Mouse (Mus musculus): ENCODE data around the gene Dtx2.
A peak's percentile ranks its signal among the peaks of the same experiment; 100 is the strongest.

DNA sequence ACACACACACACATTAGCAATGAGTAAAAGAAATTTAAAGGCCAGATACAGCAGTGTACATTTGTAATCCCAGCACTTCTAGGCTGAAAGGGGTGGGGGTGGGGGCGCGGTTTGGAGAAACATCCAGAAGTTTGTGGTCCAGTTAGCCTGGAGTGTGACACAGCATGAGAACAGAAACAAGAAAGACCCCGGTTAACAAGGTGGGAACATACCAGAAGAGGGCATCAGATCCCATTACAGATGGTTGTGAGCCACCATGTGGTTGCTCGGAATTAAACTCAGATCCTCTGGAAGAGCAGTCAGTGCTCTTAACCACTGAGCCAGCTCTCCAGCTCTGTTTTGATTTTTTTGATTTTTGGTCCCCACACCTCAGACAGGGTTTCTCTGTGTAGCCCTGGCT, 61.5 kb downstream of the Dtx2 start:
- peak in 1 of 2 experiments; percentile 43; a peak in 2 of 4 replicates for TF ChIP-seq CTCF (conservative IDR thresholded peaks at IDR 0.05 in 1 of 2, IDR thresholded peaks at IDR 0.05 in 1 of 2; ENCODE audit: low read depth in 2 of 2, low read length in 2 of 2)
- TF ChIP-seq POLR2A (IDR thresholded peaks at IDR 0.05; ENCODE audit: low read depth, low read length) = no peak
- no peak for TF ChIP-seq TBP (conservative IDR thresholded peaks at IDR 0.05; ENCODE audit: low read depth, low read length)
- TF ChIP-seq ZNF384 (IDR thresholded peaks at IDR 0.05; ENCODE audit: low read depth, low read length) = no peak
- no peak for TF ChIP-seq UBTF (IDR thresholded peaks at IDR 0.05; ENCODE audit: low read depth, low read length)
- no peak for TF ChIP-seq GABPA (IDR thresholded peaks at IDR 0.05; ENCODE audit: insufficient replicate concordance, low read depth, low read length)
- no peak for TF ChIP-seq BHLHE40 (IDR thresholded peaks at IDR 0.05; ENCODE audit: low read depth, low read length)
- no peak for TF ChIP-seq POLR2AphosphoS2 (IDR thresholded peaks at IDR 0.05; ENCODE audit: low read depth, low read length)
- no peak for TF ChIP-seq MAX (IDR thresholded peaks at IDR 0.05; ENCODE audit: low read length)
- no peak for TF ChIP-seq ZC3H11A (IDR thresholded peaks at IDR 0.05; ENCODE audit: low read depth, low read length)
- TF ChIP-seq JUND (conservative IDR thresholded peaks at IDR 0.05; ENCODE audit: low read depth, low read length) = no peak
- no peak for TF ChIP-seq EP300 (IDR thresholded peaks at IDR 0.05; ENCODE audit: low read length)

All from CH12.LX (cell line).